ENCODE assay signal across 8 mouse cellular contexts in genomic region chr4:132841493-132841892, GRCm38 (mm10). TPM values are rescaled to one million over a fixed set of nuclear protein-coding genes. Genes with fewer than 3 reads are reported as not detected.
DNase-seq lines count a peak whose midpoint lies in the region; ATAC-seq lines count a peak whose summit lies in the region.

No protein-coding gene starts in this region.

- peak overlapping the region; percentile 90 for H3K4me3 ChIP-seq in lung, embryonic 16.5 days (ENCODE audit: low read length)
- peak overlapping the region; percentile 87 for H3K4me3 ChIP-seq in forebrain, embryonic 14.5 days (ENCODE audit: low read depth, low read length)
- H3K4me3 ChIP-seq in liver, embryonic 12.5 days: peak overlapping the region; percentile 73
- peak overlapping the region; percentile 66 for H3K4me3 ChIP-seq in stomach, embryonic 16.5 days (replicated peaks; ENCODE audit: low read length)

- peak overlapping the region; percentile 85 for H3K9ac ChIP-seq in lung, embryonic 16.5 days (ENCODE audit: low read length)
- peak overlapping the region; percentile 94 for H3K9ac ChIP-seq in forebrain, embryonic 14.5 days (ENCODE audit: low read length)
- peak overlapping the region; percentile 91 for H3K9ac ChIP-seq in liver, embryonic 12.5 days
- H3K9ac ChIP-seq in stomach, embryonic 16.5 days (ENCODE audit: low read length): peak overlapping the region; percentile 85; the same call in 1 of the 2 replicates

- H3K27ac ChIP-seq in lung, embryonic 16.5 days (ENCODE audit: low read length): no peak overlapping the region
- no peak overlapping the region for H3K27ac ChIP-seq in forebrain, embryonic 14.5 days (ENCODE audit: low read depth, low read length)
- H3K27ac ChIP-seq in liver, embryonic 12.5 days: peak overlapping the region; percentile 80
- no peak overlapping the region for H3K27ac ChIP-seq in stomach, embryonic 16.5 days (ENCODE audit: low read length)

- H3K36me3 ChIP-seq in lung, embryonic 16.5 days (ENCODE audit: control insufficient read depth, insufficient read depth, low read length): peaks cover 27% of the 10 kb centered on the region
- peaks cover 41% of the 10 kb centered on the region for H3K36me3 ChIP-seq in forebrain, embryonic 14.5 days (ENCODE audit: control insufficient read depth, insufficient read depth, low read length)
- H3K36me3 ChIP-seq in liver, embryonic 12.5 days: peaks cover 46% of the 10 kb centered on the region
- H3K36me3 ChIP-seq in stomach, embryonic 16.5 days (ENCODE audit: control insufficient read depth, insufficient read depth, low read length): peaks cover 7% of the 10 kb centered on the region; the same call in 1 of the 2 replicates

- no peak for DNase-seq in lung, postnatal 10 days
- no peak for DNase-seq in forebrain, embryonic 14.5 days (ENCODE audit: low spot score)
- DNase-seq in cerebellum, postnatal 36 days: no peak
- DNase-seq in right cerebral cortex, postnatal 4 days: no peak
- no peak for DNase-seq in urinary bladder, postnatal 36 days (ENCODE audit: low spot score in 2 of 2)

- peak overlapping the region; percentile 73 for H3K4me2 ChIP-seq in lung, embryonic 16.5 days (ENCODE audit: low read depth, low read length)
- peak overlapping the region; percentile 80 for H3K4me2 ChIP-seq in forebrain, embryonic 14.5 days (ENCODE audit: low read length)
- H3K4me2 ChIP-seq in liver, embryonic 12.5 days: peak overlapping the region; percentile 79
- H3K4me2 ChIP-seq in stomach, embryonic 16.5 days (ENCODE audit: low read depth, low read length): peak overlapping the region; percentile 83

- no peaks in the 10 kb centered on the region for H3K9me3 ChIP-seq in lung, embryonic 16.5 days (ENCODE audit: control insufficient read depth, low read length)
- no peaks in the 10 kb centered on the region for H3K9me3 ChIP-seq in forebrain, embryonic 14.5 days (replicated peaks; ENCODE audit: control insufficient read depth, low read length)
- H3K9me3 ChIP-seq in liver, embryonic 12.5 days (replicated peaks): no peaks in the 10 kb centered on the region
- no peaks in the 10 kb centered on the region for H3K9me3 ChIP-seq in stomach, embryonic 16.5 days (replicated peaks; ENCODE audit: control insufficient read depth, low read length)

- ATAC-seq in lung, embryonic 16.5 days (ENCODE audit: low read depth): no peak
- no peak for ATAC-seq in forebrain, embryonic 14.5 days
- no peak for ATAC-seq in liver, embryonic 12.5 days
- no peak for ATAC-seq in stomach, embryonic 16.5 days (ENCODE audit: insufficient read depth, low FRiP score)

- H3K27me3 ChIP-seq in lung, embryonic 16.5 days (ENCODE audit: control insufficient read depth, insufficient read depth, low read depth, low read length): no peaks in the 10 kb centered on the region
- H3K27me3 ChIP-seq in forebrain, embryonic 14.5 days (replicated peaks; ENCODE audit: control insufficient read depth, insufficient read depth, low read length): no peaks in the 10 kb centered on the region
- no peaks in the 10 kb centered on the region for H3K27me3 ChIP-seq in liver, embryonic 12.5 days (replicated peaks)
- H3K27me3 ChIP-seq in stomach, embryonic 16.5 days (ENCODE audit: control insufficient read depth, insufficient read depth, low read length): no peaks in the 10 kb centered on the region

- WGBS in lung, embryonic 16.5 days: 75% methylated on average over 3 of the region's 3 CpGs
- 82% methylated on average over 3 of the region's 3 CpGs for WGBS in forebrain, embryonic 14.5 days
- WGBS in liver, embryonic 12.5 days (ENCODE audit: insufficient replicate concordance): 74% methylated on average over 3 of the region's 3 CpGs
- 76% methylated on average over 3 of the region's 3 CpGs for WGBS in stomach, embryonic 16.5 days

- peaks cover 9% of the 10 kb centered on the region for H3K4me1 ChIP-seq in lung, embryonic 16.5 days (replicated peaks; ENCODE audit: control insufficient read depth, insufficient read depth, low read length)
- peaks cover 9% of the 10 kb centered on the region for H3K4me1 ChIP-seq in forebrain, embryonic 14.5 days (ENCODE audit: control insufficient read depth, insufficient read depth, low read length)
- peaks cover 35% of the 10 kb centered on the region for H3K4me1 ChIP-seq in liver, embryonic 12.5 days
- peaks cover 9% of the 10 kb centered on the region for H3K4me1 ChIP-seq in stomach, embryonic 16.5 days (ENCODE audit: control insufficient read depth, insufficient read depth, low read length)

RNA-seq across cellular contexts. Expression of gene Ppp1r8, which starts 1.5 kb away (rescaled TPM):
- 58.4 and 59.1 TPM in 2 replicates for polyA plus RNA-seq in lung, embryonic 16.5 days (2015; fragmentation: Nextera tagmentation; extraction: Ambion mirVana)
- 101 and 120 TPM in 2 replicates for polyA plus RNA-seq in forebrain, embryonic 14.5 days (2014; fragmentation: Nextera tagmentation; extraction: Ambion mirVana)
- polyA plus RNA-seq in liver, embryonic 12.5 days (2016; fragmentation: Nextera tagmentation; extraction: Ambion mirVana): 30.7 and 32.6 TPM in 2 replicates
- polyA plus RNA-seq in stomach, embryonic 16.5 days (2015; fragmentation: Nextera tagmentation; extraction: Ambion mirVana): 52.0 and 54.1 TPM in 2 replicates

RNA-seq across cellular contexts. Expression of gene Stx12, which starts 42.8 kb away (rescaled TPM):
- 64.1 and 68.4 TPM in 2 replicates for polyA plus RNA-seq in lung, embryonic 16.5 days (2015; fragmentation: Nextera tagmentation; extraction: Ambion mirVana)
- polyA plus RNA-seq in forebrain, embryonic 14.5 days (2014; fragmentation: Nextera tagmentation; extraction: Ambion mirVana): 176 and 191 TPM in 2 replicates
- 21.0 and 21.7 TPM in 2 replicates for polyA plus RNA-seq in liver, embryonic 12.5 days (2016; fragmentation: Nextera tagmentation; extraction: Ambion mirVana)
- polyA plus RNA-seq in stomach, embryonic 16.5 days (2015; fragmentation: Nextera tagmentation; extraction: Ambion mirVana): 59.6 and 62.7 TPM in 2 replicates

RNA-seq across cellular contexts. Expression of gene Themis2, which starts 45.3 kb away (rescaled TPM):
- 1.3 and 1.5 TPM in 2 replicates for polyA plus RNA-seq in lung, embryonic 16.5 days (2015; fragmentation: Nextera tagmentation; extraction: Ambion mirVana)
- polyA plus RNA-seq in forebrain, embryonic 14.5 days (2014; fragmentation: Nextera tagmentation; extraction: Ambion mirVana): 0.42 and 0.45 TPM in 2 replicates
- polyA plus RNA-seq in liver, embryonic 12.5 days (2016; fragmentation: Nextera tagmentation; extraction: Ambion mirVana): 2.1 and 2.3 TPM in 2 replicates
- polyA plus RNA-seq in stomach, embryonic 16.5 days (2015; fragmentation: Nextera tagmentation; extraction: Ambion mirVana): 1.4 and 1.8 TPM in 2 replicates
